Mouse (Mus musculus): ENCODE results near the gene Sipa1l2.

The Sipa1l2 gene

DNA sequence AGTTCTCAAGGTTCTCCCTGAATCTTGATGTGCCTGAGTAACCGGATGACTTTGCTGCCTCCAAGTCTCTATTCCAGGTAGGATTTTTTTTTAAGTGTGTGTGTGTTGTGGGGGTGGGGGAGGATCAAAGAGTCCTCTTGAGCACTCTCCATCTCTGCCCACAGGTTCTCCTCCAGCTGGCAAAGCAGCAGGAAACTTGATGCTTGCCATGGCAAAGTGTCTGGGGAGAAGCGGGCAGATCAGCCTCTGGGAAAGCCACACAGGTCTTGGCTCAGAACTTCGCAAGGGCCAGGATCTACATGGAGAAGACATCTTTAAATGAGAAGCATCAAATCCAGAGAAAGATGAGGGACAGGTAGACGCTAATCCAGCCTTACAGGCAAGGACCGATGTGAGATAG, 10.8 kb upstream of the Sipa1l2 start:
- DNase-seq (ENCODE audit: low read depth, low spot score), result no peak

DNA sequence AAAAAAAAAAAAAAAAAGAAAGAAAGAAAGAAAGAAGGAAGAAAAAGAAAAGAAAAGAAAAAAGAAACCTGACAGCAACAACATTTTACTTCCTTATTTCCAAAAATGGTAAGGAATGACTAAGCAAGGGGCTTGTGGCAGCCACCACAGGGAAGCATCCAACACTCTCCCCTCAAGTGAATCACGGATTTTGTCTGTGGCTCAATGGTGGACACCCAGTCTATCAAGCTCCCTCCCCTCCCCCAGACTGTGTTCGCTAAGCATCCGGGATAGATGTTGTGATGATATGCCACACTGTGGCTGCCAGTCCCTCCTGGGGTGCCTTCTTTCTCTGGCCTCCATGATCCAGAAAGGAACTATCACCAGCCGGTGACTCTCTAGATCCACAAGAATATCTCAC, 6.5 kb upstream of the Sipa1l2 start:
- DNase-seq (ENCODE audit: low read depth, low spot score), result no peak

DNA sequence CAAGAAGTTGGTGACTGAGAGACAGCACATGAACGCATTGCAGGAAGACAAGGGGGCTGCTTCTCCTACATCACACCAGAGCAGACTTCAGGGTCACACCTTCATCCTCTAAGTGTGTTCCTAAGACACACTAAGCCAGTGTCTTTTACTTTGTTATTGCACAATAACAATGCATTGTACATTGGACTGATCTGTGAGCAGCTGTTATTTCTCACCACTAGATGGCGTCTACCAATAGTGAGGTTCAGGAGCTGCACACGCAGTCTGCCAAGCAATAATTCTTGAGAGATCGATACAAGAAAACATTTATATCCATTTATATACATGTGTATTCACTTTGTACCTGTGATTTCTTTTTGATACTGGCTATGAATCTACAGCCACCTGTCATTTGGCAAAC, 4.7 kb upstream of the Sipa1l2 start:
- no peak for DNase-seq (ENCODE audit: low read depth, low spot score)

GRCm38 (mm10) chr8:125572246-125572645, 2.6 kb upstream of the Sipa1l2 start:
- DNase-seq (ENCODE audit: low read depth, low spot score), result no peak

DNA sequence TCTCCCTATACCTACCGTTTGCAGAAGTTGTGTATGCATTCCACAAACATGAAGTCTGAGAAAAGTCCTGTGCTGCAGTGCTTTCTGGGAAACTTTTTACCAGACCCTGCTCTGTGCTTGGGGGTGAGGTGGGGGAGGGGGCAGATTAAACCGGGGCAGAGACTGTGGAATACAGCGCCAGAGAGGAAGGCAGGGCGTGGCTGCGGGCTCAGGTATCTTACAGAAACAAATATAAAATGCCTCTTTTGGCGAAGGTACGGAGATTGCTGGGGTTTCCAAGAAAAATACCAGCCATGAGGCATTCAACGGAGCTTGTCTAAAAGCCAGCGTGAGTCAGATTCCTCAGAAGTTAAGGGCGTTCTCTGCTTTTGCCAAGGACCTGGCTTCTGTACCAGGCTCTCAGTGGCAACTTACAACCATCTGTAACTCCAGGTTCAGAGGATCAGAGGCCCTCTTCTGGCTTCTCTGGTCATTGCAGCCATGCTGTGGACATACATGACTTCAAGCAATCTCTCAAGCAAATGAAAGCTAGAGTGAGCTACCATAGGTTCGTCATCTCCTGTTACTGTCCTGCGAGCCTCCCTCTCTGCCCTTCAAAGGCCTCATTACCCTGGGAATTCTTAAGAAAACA, 1.3 kb upstream of the Sipa1l2 start:
- no peak for DNase-seq (ENCODE audit: low read depth, low spot score)

- DNase-seq (ENCODE audit: low read depth, low spot score), result no peak
Observed at GRCm38 (mm10) chr8:125570389-125570788, 781 bp upstream of the Sipa1l2 start.

GRCm38 (mm10) chr8:125568851-125569532, 616 bp downstream of the Sipa1l2 start:
- DNase-seq (ENCODE audit: low read depth, low spot score), result peak; percentile 75

- DNase-seq (ENCODE audit: low read depth, low spot score), result no peak
Observed at GRCm38 (mm10) chr8:125568421-125568850, 1.2 kb downstream of the Sipa1l2 start.

DNA sequence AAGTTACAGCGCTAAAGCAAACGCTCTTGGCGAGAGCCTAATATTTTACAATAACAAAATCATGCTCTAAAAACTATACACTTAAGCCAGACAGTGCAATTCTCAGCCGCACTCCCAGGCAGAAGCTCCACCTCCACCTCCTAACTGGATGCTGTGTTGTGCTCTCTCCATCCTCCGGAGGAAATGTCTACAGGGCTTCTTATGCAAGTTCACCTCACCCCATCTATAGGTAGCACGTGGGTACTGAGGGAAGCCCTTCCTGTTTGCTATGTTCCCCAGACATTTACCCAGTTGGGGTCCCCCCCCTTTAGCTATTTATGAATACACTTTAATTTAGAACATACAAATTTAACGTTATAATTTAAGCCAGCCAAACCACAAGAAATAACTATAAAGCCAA, 2.0 kb downstream of the Sipa1l2 start:
- no peak for DNase-seq (ENCODE audit: low read depth, low spot score)

GRCm38 (mm10) chr8:125562878-125563277, 6.7 kb downstream of the Sipa1l2 start:
- DNase-seq (ENCODE audit: low read depth, low spot score), result no peak

DNA sequence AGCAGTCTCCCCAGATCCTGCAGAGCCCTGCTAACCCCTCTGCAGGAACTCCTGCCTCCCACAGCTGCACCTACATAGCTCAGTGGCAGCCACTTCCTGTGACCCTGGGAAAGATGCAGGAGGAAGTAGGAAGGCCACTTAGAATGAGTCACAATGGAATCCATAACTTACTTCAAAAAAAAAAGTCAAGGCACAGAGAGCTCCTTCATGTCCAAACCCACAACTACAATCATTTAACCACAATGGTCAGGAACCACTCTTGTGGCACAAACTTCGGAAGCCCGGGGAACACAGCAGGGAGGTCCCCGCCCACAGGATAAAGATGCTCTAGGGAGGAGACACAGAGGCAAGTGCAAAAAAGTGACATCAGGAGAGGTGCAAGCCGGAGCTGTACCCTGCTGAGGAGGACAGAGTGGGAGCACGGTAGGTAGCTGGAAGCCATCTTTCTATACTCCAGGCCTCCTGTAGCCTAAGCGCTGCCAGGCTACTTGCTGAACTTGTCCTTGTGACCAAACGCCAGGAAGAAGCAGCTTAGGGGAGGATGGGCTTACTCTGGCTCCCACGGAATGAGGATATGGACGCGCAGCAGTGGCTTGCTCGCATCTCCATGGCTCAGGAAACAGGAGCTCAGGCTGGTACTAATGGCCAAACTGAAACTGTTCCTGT, 8.7 kb downstream of the Sipa1l2 start:
- DNase-seq (ENCODE audit: low read depth, low spot score), result no peak

GRCm38 (mm10) chr8:125559066-125559653, 10.4 kb downstream of the Sipa1l2 start:
- no peak for DNase-seq (ENCODE audit: low read depth, low spot score)

DNA sequence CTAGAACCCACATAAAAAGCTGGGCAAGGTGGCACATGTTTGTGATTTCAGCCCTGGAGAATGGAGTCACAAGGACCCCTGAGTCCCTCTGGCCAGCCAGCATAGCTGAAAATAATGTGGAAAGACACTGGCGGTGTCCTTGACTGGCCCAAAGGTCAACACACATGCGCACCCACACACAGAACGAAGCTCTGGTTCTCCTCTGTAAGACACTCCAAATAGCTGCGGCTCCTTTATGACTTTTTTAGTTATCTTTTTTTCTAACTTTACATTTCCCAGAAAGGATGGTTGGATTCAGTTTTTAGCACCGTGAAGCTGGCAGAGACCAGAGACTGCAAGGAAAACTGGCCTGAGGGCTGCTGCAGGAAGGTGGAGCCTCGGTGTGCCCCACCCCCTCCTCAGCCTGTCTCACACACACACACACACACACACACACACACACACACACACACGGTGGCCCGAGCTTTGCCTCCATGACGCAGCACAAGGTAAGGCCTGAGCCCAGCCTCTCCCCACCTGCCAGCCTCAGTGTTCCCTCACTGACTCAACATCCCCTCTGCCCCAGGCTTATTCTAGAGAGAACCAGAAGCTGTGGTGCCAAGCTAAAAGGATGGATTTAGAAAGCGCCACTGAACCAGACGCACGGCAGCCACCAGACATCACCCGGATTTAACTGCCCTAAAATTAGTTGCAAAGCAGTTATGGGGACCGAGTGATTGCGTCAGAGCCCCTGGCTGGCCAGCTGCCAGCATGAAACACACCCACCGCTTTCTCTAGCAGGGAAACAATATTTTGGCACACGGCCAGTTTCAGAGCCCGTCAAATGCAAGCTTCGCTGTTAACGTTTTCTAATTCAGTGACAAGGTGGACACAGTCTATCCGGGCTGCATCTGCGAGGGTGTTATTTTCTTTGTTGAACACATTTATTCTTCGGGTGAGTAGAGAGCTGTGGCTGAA, 11.2 kb downstream of the Sipa1l2 start:
- DNase-seq (ENCODE audit: low read depth, low spot score), result peak; percentile 75

DNA sequence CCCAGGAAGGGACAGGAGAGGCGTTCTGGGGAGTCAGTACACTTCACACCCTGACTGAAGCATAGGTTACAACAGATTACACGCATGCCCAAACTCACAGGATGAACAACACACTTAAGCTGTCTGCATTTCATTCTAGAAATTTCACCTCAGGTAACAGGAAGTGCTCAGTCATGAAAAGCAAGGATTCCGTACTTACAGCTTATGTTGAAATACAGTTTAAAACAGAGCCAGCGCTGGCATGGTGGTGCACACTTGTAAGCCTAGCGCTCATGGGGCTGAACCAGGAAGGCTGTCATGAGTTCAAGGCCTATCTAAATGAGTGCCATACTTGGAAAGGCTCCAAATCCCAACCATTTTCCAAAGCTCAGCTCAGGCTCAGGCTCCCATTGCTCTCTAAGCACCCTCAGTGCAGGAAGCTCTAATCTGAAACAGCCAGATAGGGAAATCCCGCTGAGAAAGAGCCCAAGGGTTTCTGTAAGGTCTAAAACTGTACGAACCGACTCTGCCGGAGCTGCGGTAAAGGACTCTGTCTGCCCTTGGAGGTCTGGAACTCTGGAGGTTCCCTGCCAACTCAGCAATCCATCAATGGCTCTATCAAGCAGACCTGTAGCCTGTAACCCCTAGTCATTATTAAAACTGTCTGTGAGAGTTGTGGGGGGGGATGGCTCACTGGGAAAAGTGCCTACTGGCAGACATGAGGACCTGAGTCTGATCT, 12.1 kb downstream of the Sipa1l2 start:
- no peak for DNase-seq (ENCODE audit: low read depth, low spot score)

- no peak for DNase-seq (ENCODE audit: low read depth, low spot score)
Observed at GRCm38 (mm10) chr8:125556706-125557105, 12.9 kb downstream of the Sipa1l2 start.

- no peak for DNase-seq (ENCODE audit: low read depth, low spot score)
Observed at GRCm38 (mm10) chr8:125550567-125550966, 19.0 kb downstream of the Sipa1l2 start.

- DNase-seq (ENCODE audit: low read depth, low spot score), result no peak
Observed at GRCm38 (mm10) chr8:125547296-125547695, 22.3 kb downstream of the Sipa1l2 start.

- no peak for DNase-seq (ENCODE audit: low read depth, low spot score)
Observed at GRCm38 (mm10) chr8:125545866-125546265, 23.7 kb downstream of the Sipa1l2 start.

GRCm38 (mm10) chr8:125542893-125543613, 26.6 kb downstream of the Sipa1l2 start:
- no peak for DNase-seq (ENCODE audit: low read depth, low spot score)

Measured in brain, embryonic 18.5 days (tissue).